Mouse (Mus musculus) gonadal fat pad, adult 2 months (tissue): Measurements from ENCODE around the gene Defb33. TPM values are rescaled to one million over a fixed set of nuclear protein-coding genes. Genes with fewer than 3 reads are reported as not detected.

ENCODE experiments used
- DNase-seq: peaks from one replicate; pipeline ENCODE4 v3.0.0-alpha.2; 2012; ENCODE audit warnings: low read depth
- polyA plus RNA-seq: library from polyadenylated mRNA; depleted of rRNA; stranded (reverse); fragments of >200 nt; gene quantifications from 2 replicates; pipeline ENCODE4 v1.2.3, GENCODE M21; 2012; rRNA removed

Gene Defb33
- polyA plus RNA-seq, result 1.1 and 1.3 TPM in 2 replicates

- DNase-seq, result no peak
Observed at GRCm38 (mm10) chr8:20892369-20892768, at the start of gene Defb33. Defb33 (plus strand) TSS chr8:20892669.

GRCm38 (mm10) chr8:20874608-20875007 lies 17.9 kb upstream of the Defb33 start:
- no peak for DNase-seq

GRCm38 (mm10) chr8:20902527-20902926 lies 10.1 kb downstream of the Defb33 start, which contains the start of gene Gm15056:
Gm15056 (minus strand) TSS chr8:20902627.
- DNase-seq, result no peak

DNA sequence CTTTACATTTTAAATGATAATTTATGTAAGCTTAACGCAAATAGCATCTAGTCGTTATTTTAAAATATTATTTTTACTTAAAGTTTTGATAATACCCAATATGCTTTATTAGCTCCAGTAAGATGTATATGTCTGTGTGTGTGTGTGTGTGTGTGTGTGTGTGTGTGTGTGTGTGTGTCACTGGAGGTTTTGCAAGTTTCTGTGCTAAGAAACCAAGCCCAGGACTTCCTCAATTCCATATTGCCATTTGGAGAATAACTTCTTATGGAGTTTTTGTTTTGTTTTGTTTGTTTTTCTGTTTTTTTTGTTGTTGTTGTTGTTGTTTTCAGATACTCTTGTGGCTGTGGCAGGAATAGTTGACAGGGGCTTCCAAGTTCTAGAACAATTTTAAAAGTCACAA lies 14.7 kb downstream of the Defb33 start:
- no peak for DNase-seq

- DNase-seq, result no peak
Observed at GRCm38 (mm10) chr8:20908256-20908655, 15.8 kb downstream of the Defb33 start.

- DNase-seq, result no peak
Observed at GRCm38 (mm10) chr8:20912288-20912687, 19.8 kb downstream of the Defb33 start.

- DNase-seq, result no peak
Observed at GRCm38 (mm10) chr8:20921971-20922370, 29.5 kb downstream of the Defb33 start, which contains the start of gene Gm6040. Gm6040 (minus strand) TSS chr8:20922071.

DNA sequence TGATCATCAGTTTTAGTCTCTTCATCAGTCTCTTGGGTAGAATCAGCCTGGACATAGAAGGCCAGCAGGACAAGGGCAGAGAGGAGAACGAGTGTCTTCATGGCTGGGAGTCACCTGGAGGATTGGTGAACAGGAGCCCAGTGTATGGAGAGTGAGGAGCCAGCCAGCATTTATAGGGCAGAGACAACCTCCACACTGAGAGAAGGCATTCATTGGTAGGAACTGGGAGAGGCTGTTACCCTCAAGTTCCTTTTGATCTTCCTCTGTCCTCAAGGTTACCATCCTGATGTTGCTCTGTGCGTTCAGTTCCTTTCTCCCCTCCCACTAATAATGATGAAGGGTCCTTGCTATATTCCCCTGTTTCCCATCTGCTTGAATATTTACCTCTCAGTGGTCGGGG lies 52.1 kb downstream of the Defb33 start, which contains the start of gene AY761185:
TSS of gene AY761185 (minus strand) at position 101 of the 400 bp plus-strand sequence.
- DNase-seq, result no peak

Other genes with a start within 250 kb of the Defb33 start
- gene Gm15056, start 10.0 kb downstream of the Defb33 start, polyA plus RNA-seq, result 8.2 and 18.3 TPM in 2 replicates
- 31.5 and 36.7 TPM in 2 replicates for gene Gm6040, start 29.4 kb downstream of the Defb33 start, polyA plus RNA-seq
- 1,946 and 2,190 TPM in 2 replicates for gene AY761185, start 52.0 kb downstream of the Defb33 start, polyA plus RNA-seq
- gene Defa21, start 132.9 kb downstream of the Defb33 start, polyA plus RNA-seq, result not detected in 2 replicates
- gene Defa23, start 162.4 kb downstream of the Defb33 start, polyA plus RNA-seq, result not detected in 2 replicates
- not detected in 2 replicates for gene Defa35, start 172.4 kb downstream of the Defb33 start, polyA plus RNA-seq
- gene Defa25, start 191.8 kb downstream of the Defb33 start, polyA plus RNA-seq, result not detected in 2 replicates
- not detected in 2 replicates for gene Gm14851, start 203.4 kb downstream of the Defb33 start, polyA plus RNA-seq
- gene Defa30, start 242.0 kb downstream of the Defb33 start, polyA plus RNA-seq, result not detected in 2 replicates